Mouse (Mus musculus) stomach, embryonic 16.5 days (tissue): ENCODE measurements around the gene Pole3. TPM values are rescaled to one million over a fixed set of nuclear protein-coding genes. Genes with fewer than 3 reads are reported as not detected.

ENCODE experiments used
- ATAC-seq: fragments of 200-750 bp; cut with Nextera tagmentation; 2 replicates; pipeline ENCODE4 v1.8.0; 2017; ENCODE audit warnings: moderate number of reproducible peaks, moderate TSS enrichment; ENCODE audit not compliant: insufficient read depth, low FRiP score
- H3K27ac ChIP-seq: fragments of 300-500 bp; sonication (generic); 2 replicates; pipeline ENCODE4 v1.5.1; 2014; ENCODE audit warnings: low read length
- H3K27me3 ChIP-seq: fragments of 300-500 bp; sonication (generic); 2 replicates; pipeline ENCODE4 v1.6.1; 2014; ENCODE audit warnings: low read length, control low read depth, mixed read lengths; ENCODE audit not compliant: control insufficient read depth, insufficient read depth
- H3K36me3 ChIP-seq: fragments of 300-500 bp; sonication (generic); 2 replicates; pipeline ENCODE4 v1.6.1; 2014; ENCODE audit warnings: low read length; ENCODE audit not compliant: control insufficient read depth, insufficient read depth
- H3K4me1 ChIP-seq: fragments of 300-500 bp; sonication (generic); 2 replicates; pipeline ENCODE4 v1.6.1; 2014; ENCODE audit warnings: low read length, control low read depth, mixed read lengths; ENCODE audit not compliant: control insufficient read depth, insufficient read depth
- H3K4me2 ChIP-seq: fragments of 300-500 bp; sonication (generic); 2 replicates; pipeline ENCODE4 v1.6.1; 2014; ENCODE audit warnings: low read depth, low read length, mixed read lengths
- H3K4me3 ChIP-seq: fragments of 300-500 bp; sonication (generic); replicated peaks from 2 replicates; pipeline ENCODE4 v1.5.1; 2014; ENCODE audit warnings: mild to moderate bottlenecking, low read length
- H3K9ac ChIP-seq: fragments of 300-500 bp; sonication (generic); 2 replicates; pipeline ENCODE4 v1.6.1; 2014; ENCODE audit warnings: low read length
- H3K9me3 ChIP-seq: fragments of 300-500 bp; sonication (generic); replicated peaks from 2 replicates; pipeline ENCODE4 v1.6.1; 2016; ENCODE audit warnings: low read length, control low read depth; ENCODE audit not compliant: control insufficient read depth
- WGBS: fragments of 180-500 bp; shearing (Covaris S2); extraction: QIAGEN DNeasy Blood & Tissue Kit; methylation state at CpG from one replicate; pipeline ENCODE4 v1.1.7; 2014; 5-methylcytosine and 5-hydroxymethylcytosine counted together
- polyA plus RNA-seq: library from polyadenylated mRNA; unstranded; fragments of >200 nt; fragmentation: Nextera tagmentation; extraction: Ambion mirVana; gene quantifications from 2 replicates; pipeline ENCODE4 v1.2.1, GENCODE M21; 2015

Gene Pole3
- polyA plus RNA-seq, result 76.0 and 77.8 TPM in 2 replicates

- H3K27me3 ChIP-seq, result no peaks in the 10 kb centered on the region
- H3K27ac ChIP-seq, result peak within 1 kb of the TSS; percentile 96
- ATAC-seq, result peak; percentile 98
- H3K4me2 ChIP-seq, result peak within 1 kb of the TSS; percentile 75
- H3K4me1 ChIP-seq, result peaks cover 7% of the 10 kb centered on the region
- peak within 1 kb of the TSS; percentile 92 for H3K9ac ChIP-seq
- H3K9me3 ChIP-seq, result no peaks in the 10 kb centered on the region
- H3K36me3 ChIP-seq, result no peaks in the 10 kb centered on the region
- WGBS, result under 1% methylated on average over 59 of the region's 59 CpGs
- peak within 1 kb of the TSS; percentile 92 for H3K4me3 ChIP-seq
Observed at GRCm38 (mm10) chr4:62524651-62525488, at the start of gene Pole3, which contains the start of gene 4933430I17Rik. TSS of gene Pole3 (minus strand) at chr4:62525068. TSS of gene 4933430I17Rik (plus strand) at chr4:62525369.

- no peak overlapping the region for H3K4me3 ChIP-seq
- H3K9ac ChIP-seq, result no peak overlapping the region
- peak overlapping the region; percentile 57; the same call in 1 of the 2 replicates for H3K27ac ChIP-seq
- no peaks in the 10 kb centered on the region for H3K9me3 ChIP-seq
- no peaks in the 10 kb centered on the region for H3K36me3 ChIP-seq
- H3K4me1 ChIP-seq, result 0 out of 2 replicates have a peak, but pooled peaks cover 3% of the 10 kb centered on the region
- no peaks in the 10 kb centered on the region for H3K27me3 ChIP-seq
- peak; percentile 68; the same call in 1 of the 2 replicates for ATAC-seq
- 56% methylated on average over 5 of the region's 5 CpGs for WGBS
- H3K4me2 ChIP-seq, result no peak overlapping the region
Observed at GRCm38 (mm10) chr4:62570029-62570428, 45.2 kb upstream of the Pole3 start.

GRCm38 (mm10) chr4:62569603-62570002 lies 44.7 kb upstream of the Pole3 start:
- no peak overlapping the region for H3K4me2 ChIP-seq
- H3K27ac ChIP-seq, result no peak overlapping the region
- no peaks in the 10 kb centered on the region for H3K36me3 ChIP-seq
- 0 out of 2 replicates have a peak, but pooled peaks cover 3% of the 10 kb centered on the region for H3K4me1 ChIP-seq
- H3K9me3 ChIP-seq, result no peaks in the 10 kb centered on the region
- H3K27me3 ChIP-seq, result no peaks in the 10 kb centered on the region
- ATAC-seq, result no peak
- H3K9ac ChIP-seq, result no peak overlapping the region
- no peak overlapping the region for H3K4me3 ChIP-seq
- WGBS, result 86% methylated on average over 5 of the region's 5 CpGs

- ATAC-seq, result no peak
- WGBS, result 81% methylated on average over 1 of the region's 1 CpGs
Observed at GRCm38 (mm10) chr4:62568359-62568758, 43.5 kb upstream of the Pole3 start.

GRCm38 (mm10) chr4:62567696-62568095 lies 42.8 kb upstream of the Pole3 start:
- Histone ChIP-seq H3K9ac (no peak overlapping the region), H3K27ac (no peak overlapping the region), H3K4me3 (no peak overlapping the region), H3K9me3 (no peaks in the 10 kb centered on the region), H3K27me3 (no peaks in the 10 kb centered on the region), H3K4me2 (no peak overlapping the region), H3K36me3 (no peaks in the 10 kb centered on the region), H3K4me1 (0 out of 2 replicates have a peak, but pooled peaks cover 3% of the 10 kb centered on the region)
- WGBS, result 82% methylated on average over 6 of the region's 6 CpGs
- no peak for ATAC-seq

More at GRCm38 (mm10) chr4:62568359-62568758, 43.5 kb upstream of the Pole3 start:
- no peak overlapping the region for H3K27ac ChIP-seq
- H3K27me3 ChIP-seq, result no peaks in the 10 kb centered on the region
- no peak overlapping the region for H3K9ac ChIP-seq
- H3K4me1 ChIP-seq, result 0 out of 2 replicates have a peak, but pooled peaks cover 3% of the 10 kb centered on the region
- H3K36me3 ChIP-seq, result no peaks in the 10 kb centered on the region
- no peak overlapping the region for H3K4me2 ChIP-seq
- H3K9me3 ChIP-seq, result no peaks in the 10 kb centered on the region
- H3K4me3 ChIP-seq, result no peak overlapping the region

GRCm38 (mm10) chr4:62566530-62566929 lies 41.7 kb upstream of the Pole3 start:
- Histone ChIP-seq H3K9me3 (no peaks in the 10 kb centered on the region), H3K27me3 (no peaks in the 10 kb centered on the region), H3K9ac (peak overlapping the region; percentile 23; the same call in 1 of the 2 replicates), H3K27ac (no peak overlapping the region), H3K36me3 (no peaks in the 10 kb centered on the region), H3K4me1 (0 out of 2 replicates have a peak, but pooled peaks cover 3% of the 10 kb centered on the region), H3K4me3 (no peak overlapping the region), H3K4me2 (no peak overlapping the region)
- ATAC-seq, result peak; percentile 54; the same call in 1 of the 2 replicates
- 48% methylated on average over 4 of the region's 4 CpGs for WGBS

GRCm38 (mm10) chr4:62562006-62562405 lies 37.1 kb upstream of the Pole3 start:
- Histone ChIP-seq H3K36me3 (no peaks in the 10 kb centered on the region), H3K9ac (no peak overlapping the region), H3K4me1 (no peaks in the 10 kb centered on the region), H3K4me3 (no peak overlapping the region), H3K9me3 (no peaks in the 10 kb centered on the region), H3K4me2 (no peak overlapping the region), H3K27me3 (no peaks in the 10 kb centered on the region), H3K27ac (no peak overlapping the region)
- WGBS, result 60% methylated on average over 4 of the region's 4 CpGs
- ATAC-seq, result no peak

- Histone ChIP-seq H3K4me2 (no peak overlapping the region), H3K27ac (no peak overlapping the region), H3K4me3 (no peak overlapping the region), H3K4me1 (no peaks in the 10 kb centered on the region), H3K9ac (no peak overlapping the region), H3K36me3 (no peaks in the 10 kb centered on the region), H3K9me3 (no peaks in the 10 kb centered on the region), H3K27me3 (no peaks in the 10 kb centered on the region)
- no peak for ATAC-seq
- WGBS, result 54% methylated on average over 3 of the region's 3 CpGs
Observed at GRCm38 (mm10) chr4:62561630-62562001, 36.7 kb upstream of the Pole3 start.

- no peaks in the 10 kb centered on the region for H3K9me3 ChIP-seq
- no peak overlapping the region for H3K9ac ChIP-seq
- no peak overlapping the region for H3K4me2 ChIP-seq
- ATAC-seq, result peak; percentile 51; the same call in 1 of the 2 replicates
- 23% methylated on average over 4 of the region's 4 CpGs for WGBS
- no peak overlapping the region for H3K4me3 ChIP-seq
- H3K36me3 ChIP-seq, result no peaks in the 10 kb centered on the region
- no peaks in the 10 kb centered on the region for H3K27me3 ChIP-seq
- no peaks in the 10 kb centered on the region for H3K4me1 ChIP-seq
- no peak overlapping the region for H3K27ac ChIP-seq
Observed at GRCm38 (mm10) chr4:62560963-62561629, 36.2 kb upstream of the Pole3 start.
